Mouse (Mus musculus) T-helper 17 cell (primary cell): ENCODE data around the gene 6820408C15Rik.
"Not testable (repeated sequence)": the region's sequence is repeated elsewhere in the genome, so short reads cannot be mapped to it uniquely, and the experiment has no call there.

ENCODE experiments used
- in situ Hi-C, 2 experiments: fragments of 300-600 bp; cut with MboI, MseI; formaldehyde crosslinking; loops; 1 replicate in 1 of 2; 2 replicates in 1 of 2; pipeline ENCODE4 v1.15.1; 2025; ENCODE audit warnings: high pct_unique_total_duplicates in 2 of 2

Gene 6820408C15Rik

DNA sequence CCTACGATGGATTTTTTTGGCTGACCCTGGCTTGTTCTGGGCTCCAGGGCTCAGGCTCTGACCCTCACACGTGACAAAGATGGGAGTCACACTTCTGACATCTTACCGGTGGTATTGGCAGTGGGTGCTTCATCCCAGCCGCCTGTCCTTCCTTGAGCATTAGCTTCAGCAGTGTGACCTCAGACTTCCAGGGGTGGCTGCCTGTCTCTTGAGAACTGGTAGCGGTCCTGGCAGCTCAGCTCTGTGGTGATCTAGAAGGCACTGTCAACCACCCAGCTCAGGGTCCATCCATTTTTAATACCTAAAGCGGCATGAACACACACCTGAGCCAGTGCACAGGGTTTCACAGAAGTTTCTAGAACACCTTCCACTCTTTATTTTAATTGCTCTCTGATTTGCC, 5.6 kb upstream of the 6820408C15Rik start:
- in situ Hi-C loops, result loop anchor here in 1 of 2 experiments (10.0 kb wide), 1 partner anchor 1385 kb away; no protein-coding TSS in a partner anchor

DNA sequence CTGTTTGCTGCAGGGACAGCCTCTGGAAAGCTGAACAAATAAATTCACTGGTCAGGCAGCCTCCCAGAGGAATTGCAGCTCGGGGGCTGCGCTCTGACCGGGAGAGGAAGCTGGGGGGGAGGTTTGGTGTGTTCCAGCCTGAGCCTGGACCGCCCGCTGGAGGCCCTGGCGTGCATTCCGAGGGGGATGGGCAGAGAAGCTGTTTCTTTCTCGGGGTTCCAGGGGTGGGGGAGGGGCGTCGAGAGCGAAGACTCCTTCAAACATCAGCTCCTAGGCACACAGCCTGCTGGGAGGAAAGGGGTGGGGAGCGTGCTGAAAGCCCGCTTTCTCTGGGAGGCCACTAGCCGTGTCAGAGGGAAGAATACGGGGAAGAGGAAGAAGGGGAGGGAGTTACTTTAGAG, 4.4 kb upstream of the 6820408C15Rik start:
- in situ Hi-C loops, result loop anchor here in 1 of 2 experiments (10.0 kb wide), 1 partner anchor 1386 kb away; no protein-coding TSS in a partner anchor

DNA sequence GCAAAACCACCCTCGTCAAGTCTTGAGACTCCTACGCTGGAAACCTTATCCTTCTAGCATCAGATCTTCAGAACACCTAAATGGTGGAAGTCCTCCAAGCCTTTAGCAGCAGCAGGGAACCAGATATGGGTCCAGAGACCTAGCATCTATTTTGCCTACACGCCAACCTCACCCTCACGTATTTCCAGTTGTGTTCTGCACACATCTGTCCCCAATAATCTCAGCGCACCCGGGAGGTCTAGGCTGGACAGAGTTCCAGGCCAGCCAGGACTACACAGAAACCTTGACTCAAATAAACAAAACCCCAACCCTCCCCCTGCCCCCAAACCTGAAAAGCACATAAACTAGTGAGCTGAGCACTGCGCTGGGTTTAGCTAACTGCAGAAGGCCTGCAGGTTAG, 3.9 kb upstream of the 6820408C15Rik start:
- in situ Hi-C loops, result loop anchor here in 1 of 2 experiments (10.0 kb wide), 1 partner anchor 1387 kb away; no protein-coding TSS in a partner anchor

DNA sequence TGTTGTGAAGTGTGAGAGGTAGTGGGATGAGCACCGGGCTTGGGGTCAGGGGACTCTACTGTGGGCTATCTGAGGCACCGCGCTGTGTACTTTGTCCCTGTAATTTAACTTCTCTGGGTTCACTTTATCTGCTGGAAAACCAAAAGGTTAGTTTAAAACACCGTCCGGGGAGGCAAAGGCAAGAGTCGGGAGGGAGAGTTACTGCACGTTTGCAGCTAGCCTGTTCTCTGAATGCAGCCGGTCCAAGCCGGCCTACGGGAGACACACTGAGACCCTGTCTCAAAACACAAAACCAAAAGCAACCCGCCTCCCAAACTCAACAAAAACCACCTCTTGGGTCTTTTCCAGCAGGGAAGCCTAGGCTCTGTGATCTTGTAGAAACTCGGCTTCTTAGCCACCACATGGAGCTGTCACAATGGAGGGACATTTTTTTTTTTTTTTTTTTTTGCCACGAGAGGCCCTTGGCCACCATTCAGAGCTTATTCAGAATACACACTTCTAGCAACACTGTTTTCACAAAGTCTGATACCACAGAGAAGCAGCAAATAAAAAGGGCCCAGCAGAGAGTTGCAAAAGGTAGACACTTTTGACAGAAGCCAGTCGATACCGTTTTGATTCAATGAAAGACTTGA, 2.7 kb upstream of the 6820408C15Rik start:
- in situ Hi-C loops, result loop anchor here in 1 of 2 experiments (10.0 kb wide), 1 partner anchor 1388 kb away; no protein-coding TSS in a partner anchor

DNA sequence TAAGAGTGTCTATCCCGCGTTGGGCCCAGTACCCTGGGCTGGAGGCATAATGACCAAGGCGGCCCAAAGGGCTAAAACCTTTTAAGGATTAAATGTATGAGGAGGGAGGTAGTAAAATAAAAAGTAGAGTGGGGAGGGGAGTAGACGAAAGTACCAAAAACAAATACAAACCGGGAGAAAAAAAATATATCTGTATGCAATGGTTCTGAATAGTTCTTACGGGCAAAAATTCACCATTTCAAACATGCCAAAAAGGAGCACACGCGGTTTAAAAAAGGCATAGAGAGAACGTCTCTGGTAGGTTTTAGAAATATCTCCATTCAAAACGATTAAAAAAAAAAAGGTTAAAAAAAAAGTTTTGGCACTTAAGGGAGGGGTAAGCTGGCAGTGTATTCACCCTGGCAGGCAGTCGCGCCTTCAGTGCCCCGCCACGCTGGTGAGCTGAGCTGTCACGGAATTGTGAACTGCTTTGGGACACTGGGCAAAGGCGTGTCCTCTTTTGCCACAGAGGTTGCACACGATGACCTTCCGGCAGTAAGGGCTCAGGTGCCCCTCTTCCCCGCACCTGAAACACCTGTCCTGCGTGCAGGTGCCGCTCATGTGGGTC, 2.1 kb upstream of the 6820408C15Rik start:
- in situ Hi-C loops, result loop anchor here in 1 of 2 experiments (10.0 kb wide), 1 partner anchor 1388 kb away; no protein-coding TSS in a partner anchor

DNA sequence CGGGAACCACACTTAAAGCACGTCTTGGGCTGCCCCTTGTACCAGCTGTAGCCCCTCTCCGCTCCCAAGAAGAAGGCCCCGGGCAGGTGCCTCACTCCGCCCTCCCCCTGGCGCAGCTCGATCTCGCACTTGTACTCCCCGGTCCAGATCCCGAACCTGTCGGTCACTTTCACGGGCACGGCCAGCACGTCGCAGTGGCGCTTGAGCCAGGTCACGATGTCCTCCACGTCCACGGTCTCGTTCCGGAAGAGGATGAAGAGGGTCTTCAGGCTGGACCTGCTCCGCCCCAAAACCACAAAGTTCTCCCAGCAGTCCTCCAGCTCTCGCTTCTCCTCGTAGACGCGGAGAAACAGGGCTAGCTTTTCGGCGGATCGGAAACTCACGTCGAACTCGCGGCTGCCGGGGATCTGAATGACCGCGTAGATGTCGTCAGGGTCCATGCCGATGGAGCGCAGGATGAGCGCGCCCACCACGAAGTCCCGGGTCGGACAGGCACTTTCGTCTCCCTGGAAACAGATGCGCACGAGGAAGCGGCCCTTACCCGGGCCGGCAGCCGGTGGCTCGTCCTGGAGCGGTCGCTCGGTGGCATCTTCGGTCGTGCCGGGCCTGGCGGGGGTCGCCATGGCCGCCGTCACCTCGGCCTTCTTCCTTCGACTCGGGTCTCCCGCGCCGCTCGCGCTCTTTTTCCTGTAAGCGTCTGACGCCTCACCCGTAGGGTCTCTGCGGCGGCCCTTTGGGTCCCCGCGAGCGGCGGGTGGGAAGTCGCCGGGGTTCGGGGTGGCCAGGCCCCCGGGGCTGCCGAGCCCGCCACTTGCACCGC, 1.4 kb upstream of the 6820408C15Rik start:
- in situ Hi-C loops, result loop anchor here in 1 of 2 experiments (10.0 kb wide), 1 partner anchor 1389 kb away; no protein-coding TSS in a partner anchor

DNA sequence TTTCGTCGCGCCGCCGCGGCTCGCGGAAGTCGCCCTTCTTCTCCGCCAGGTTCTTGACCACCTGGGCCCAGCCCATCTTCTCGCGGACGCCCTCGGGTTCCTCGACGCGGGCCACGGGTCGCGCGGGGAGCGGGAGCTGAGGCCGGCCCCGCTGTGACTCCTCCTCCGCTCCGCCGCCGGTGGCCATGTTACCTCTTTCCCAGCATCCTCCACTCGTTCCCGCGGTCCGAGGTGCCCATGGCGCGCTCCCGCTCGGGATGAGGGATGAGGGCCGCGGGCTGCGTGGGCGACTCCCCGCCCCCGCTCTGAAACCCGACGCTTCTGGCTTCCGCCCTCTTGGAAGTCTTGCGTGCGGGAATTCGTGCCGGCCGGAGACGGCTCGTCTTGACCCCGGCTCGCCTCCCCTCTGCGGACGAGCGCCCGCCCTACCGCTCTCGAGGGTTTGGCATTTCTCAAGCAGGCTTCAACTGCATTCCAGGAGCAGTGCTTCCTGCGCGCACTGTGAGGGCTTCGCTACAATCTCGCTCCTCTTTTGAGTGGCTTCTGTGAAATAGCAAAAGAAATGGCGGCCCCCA, 709 bp upstream of the 6820408C15Rik start, which contains the start of gene Zcchc3:
Gene Zcchc3, minus strand, starts transcription at position 437 of the 575 bp plus-strand sequence.
- in situ Hi-C loops, result loop anchor here in 1 of 2 experiments (10.0 kb wide), 1 partner anchor 1390 kb away; no protein-coding TSS in a partner anchor

DNA sequence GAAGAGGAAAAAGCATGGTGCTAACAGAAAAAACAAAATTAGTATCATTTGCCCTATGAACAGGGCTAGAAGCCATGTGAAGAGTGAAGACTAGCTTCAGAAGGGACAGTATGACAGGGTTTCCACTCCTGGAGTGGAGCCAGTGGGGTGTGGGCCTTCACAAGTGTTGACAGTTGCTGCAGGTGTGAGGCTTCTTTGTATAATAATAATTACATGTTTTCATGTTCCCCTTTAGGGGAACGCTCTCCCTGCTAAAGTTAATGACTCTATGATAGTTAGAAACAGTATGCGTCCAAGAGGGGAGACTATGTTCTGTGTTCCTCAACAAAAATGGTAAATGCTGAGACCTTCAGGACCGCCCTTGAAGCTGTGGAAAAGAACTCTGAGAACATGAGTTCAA, 399 bp downstream of the 6820408C15Rik start:
- in situ Hi-C loops, result loop anchor here in 1 of 2 experiments (10.0 kb wide), 1 partner anchor 1391 kb away; no protein-coding TSS in a partner anchor

DNA sequence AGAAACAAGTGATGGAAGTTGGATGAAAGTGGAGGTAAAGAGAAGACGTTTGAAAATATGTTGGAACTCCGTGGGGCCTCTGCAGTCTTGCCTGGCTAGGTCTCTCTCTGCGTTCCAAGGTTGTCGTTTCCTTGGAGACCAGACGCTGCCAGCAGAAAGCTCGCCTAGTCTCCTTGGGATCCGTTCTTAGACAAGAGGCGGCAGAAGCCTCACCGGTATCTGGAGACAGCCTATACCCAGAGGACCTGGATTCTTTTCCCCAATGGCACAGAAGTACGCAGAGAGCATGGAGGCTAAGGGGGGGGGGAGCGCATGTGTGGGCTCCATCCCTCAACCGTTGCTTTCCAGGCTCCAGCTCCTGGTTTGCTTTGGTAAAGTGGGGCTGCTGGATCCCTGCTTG, 12.1 kb downstream of the 6820408C15Rik start:
- in situ Hi-C loops, result no loop called here

DNA sequence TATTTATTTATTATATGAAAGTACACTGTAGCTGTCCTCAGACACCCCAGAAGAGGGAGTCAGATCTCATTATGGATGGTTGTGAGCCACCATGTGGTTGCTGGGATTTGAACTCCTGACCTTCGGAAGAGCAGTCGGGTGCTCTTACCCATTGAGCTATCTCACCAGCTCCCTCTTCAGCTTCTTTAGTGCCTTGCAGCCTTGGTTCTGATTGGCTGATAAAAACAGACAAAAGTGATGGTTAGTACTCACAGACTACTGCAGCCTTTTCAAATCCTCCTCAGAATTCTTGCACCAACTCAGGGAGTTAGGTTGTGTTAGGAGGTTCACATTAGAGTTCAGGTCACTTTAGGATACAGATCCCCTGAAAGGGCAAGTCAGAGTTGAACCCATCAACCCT, 13.1 kb downstream of the 6820408C15Rik start:
- in situ Hi-C loops, result not testable (repeated sequence)

DNA sequence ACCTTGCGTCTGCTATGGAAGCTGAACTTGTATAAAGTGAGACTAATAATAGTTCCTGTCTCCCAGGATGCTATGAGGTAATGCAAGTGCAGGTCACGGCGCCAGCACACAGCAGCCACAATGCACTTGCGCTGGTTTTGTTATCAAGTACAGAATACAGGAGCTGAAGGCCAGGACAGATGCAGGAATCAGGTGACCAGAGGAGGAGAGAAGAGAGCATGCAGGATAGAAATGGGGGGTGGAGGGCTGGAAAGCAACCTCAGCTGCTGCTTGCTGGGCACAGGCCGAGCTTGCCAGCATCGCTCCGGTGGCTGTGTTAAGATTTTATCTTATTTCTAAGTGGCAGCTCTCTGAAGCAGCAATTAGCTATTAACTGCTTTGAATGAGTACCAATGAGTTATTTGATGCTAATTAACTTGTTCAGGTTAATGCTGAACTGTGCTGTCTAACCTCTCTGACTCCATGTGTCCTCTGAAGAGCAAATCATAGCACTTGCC, 21.1 kb downstream of the 6820408C15Rik start:
- in situ Hi-C loops, result no loop called here

DNA sequence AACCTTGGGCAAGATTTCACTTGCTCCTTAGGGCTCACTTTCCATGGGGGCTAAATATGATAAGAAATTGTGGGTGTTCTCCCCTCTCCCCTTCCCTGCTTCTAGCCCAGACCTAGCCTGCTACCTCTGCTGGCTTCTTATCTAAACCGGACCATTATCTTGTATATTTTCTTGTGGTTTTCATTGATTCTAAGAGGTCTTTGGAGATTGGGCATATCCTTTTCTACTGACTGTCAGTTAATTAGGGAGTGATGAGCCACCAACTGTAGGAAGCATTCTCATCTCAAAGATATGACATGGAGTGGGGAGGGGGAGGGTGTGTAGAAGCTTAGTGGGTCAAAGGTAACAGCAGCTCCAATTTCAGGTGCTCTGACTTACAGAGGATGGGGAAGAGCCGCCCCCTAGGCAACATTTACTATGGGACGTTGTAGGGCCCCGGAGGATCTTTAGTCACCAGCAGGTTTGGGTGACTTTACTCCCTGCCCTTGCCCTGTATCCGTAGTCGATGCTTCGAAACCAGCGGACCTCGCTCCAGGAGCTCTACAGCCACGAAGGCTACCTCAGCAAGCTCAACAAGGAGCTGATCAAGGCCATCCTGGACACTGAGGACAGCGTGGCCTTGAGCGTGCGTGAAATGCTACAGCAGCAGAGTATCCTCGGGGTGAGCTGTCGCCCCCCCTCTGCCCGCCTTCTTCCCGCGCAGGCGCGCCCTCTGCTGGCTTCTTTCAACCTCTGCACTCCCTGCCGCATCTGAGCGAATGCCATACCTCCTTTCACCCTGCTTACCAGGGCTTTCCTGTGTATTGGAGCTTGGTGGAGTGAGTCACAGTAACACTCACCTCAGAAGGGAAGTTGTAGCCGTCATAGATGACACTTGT, 21.8 kb downstream of the 6820408C15Rik start:
- in situ Hi-C loops, result no loop called here

DNA sequence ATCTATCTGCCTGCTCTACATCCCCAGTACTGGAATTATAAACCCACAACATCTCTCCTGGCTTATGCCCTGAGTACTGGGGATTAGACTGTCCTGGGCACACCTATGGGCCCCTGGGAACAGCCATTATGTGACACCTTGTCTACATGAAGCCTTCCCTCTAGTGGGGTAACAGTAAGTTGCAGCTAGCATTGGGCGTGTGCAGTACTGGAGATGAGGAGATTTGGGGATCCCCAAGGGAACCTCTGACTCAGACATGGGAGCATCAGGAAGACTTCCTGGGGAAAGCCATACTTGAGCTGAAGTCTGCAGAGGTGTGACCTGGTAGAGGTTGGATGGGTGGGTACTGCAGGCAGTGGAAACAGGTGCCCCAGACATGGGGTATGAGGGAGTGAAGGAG, 23.6 kb downstream of the 6820408C15Rik start:
- in situ Hi-C loops, result no loop called here

DNA sequence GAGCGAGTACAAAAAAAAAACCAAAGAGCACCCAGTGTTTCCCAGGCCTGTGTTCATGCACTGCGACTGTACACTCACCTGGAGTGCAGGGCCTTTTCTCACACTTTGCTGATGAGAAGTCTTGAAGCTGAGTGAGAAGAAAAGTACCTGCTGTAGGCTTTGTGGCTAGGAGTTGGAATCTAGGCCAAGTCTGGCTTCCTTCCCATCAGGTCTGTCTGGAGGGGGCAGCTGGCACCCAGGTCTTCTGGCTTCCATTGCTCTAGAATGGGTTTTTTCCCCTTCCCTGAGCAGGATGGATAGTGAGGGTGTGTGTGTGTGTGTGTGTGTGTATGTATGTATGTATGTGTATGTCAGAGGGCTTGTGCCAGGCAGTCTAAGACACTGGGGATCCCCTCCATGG, 24.4 kb downstream of the 6820408C15Rik start:
- in situ Hi-C loops, result no loop called here

DNA sequence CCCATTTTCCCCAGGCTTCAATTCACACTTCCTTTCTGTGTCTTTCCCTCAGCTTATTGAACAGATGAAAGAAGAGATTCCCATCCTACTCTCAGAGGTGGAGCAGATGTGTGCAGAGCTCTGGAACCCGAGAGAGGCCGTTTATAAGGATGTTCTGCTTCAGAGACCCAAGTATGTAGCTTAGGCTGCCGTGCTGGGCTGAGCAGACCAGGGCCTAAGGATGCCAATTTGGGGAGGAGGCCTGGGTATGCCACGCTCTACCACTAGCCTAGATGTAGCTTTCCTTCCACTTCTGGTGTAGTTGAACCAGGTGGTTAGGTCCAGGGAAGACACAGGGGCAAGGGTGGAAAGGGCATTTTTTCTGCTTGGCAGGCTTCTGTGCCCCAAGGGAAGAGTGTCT, 26.9 kb downstream of the 6820408C15Rik start:
- in situ Hi-C loops, result no loop called here

DNA sequence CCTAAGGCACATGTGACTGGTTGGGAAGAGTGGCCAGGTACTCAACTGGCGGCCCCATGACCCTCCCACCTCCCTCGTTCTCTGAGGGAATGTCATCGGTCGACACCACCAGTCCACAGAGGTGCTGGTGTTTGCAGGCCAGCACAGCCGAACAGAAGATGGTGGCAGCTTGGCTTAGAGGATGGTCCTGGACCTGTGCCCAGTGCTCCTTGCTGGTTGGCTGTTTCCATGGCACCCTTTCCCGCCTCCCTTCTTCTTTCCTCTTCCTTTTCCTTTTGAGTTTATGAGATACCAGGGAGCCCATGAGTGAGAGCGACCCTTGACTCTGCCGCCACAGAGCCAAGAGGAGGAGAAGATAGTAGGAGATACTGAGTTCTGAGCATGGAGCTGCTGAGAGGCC, 27.9 kb downstream of the 6820408C15Rik start:
- in situ Hi-C loops, result no loop called here

DNA sequence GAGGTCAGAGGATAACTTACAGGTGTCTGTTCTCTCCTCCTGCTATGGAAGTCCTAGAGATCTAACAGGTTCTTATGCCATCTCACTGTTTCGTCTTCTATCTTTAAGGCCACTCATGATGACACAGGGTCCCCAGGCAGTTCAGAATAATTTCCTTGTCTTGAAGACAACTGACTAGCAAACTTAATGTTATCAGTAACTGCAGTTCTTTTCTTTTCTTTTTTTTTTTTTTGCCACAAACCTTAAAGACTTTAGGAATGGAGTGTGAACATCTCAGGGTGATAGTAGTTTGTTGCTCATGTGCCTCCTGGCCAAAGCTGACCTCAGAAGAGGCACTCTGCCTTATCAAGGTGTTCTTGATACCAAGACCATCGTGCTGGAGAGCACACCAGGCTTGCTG, 31.3 kb downstream of the 6820408C15Rik start:
- in situ Hi-C loops, result loop anchor here in 1 of 2 experiments (5.0 kb wide), 1 partner anchor 54 kb away; no protein-coding TSS in a partner anchor

DNA sequence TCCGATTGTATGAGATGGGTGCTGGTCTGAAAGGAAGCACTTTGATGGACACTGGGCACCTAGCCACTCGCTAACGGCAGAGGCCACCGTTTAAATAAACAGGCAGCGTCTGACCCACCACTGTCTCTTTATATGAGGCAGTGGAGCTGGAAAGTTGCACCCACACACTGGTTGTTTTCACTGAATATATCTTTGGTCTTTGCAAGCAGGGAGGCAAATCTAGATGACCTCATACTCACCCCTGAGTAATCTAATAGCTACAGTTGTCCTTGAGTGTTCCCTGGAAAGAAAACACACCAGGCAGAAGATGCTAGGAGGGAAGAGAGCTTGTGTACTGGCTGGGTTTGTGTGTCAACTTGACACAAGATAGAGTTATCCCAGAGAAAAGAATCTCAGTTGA, 32.1 kb downstream of the 6820408C15Rik start:
- in situ Hi-C loops, result loop anchor here in 1 of 2 experiments (5.0 kb wide), 1 partner anchor 55 kb away; no protein-coding TSS in a partner anchor

DNA sequence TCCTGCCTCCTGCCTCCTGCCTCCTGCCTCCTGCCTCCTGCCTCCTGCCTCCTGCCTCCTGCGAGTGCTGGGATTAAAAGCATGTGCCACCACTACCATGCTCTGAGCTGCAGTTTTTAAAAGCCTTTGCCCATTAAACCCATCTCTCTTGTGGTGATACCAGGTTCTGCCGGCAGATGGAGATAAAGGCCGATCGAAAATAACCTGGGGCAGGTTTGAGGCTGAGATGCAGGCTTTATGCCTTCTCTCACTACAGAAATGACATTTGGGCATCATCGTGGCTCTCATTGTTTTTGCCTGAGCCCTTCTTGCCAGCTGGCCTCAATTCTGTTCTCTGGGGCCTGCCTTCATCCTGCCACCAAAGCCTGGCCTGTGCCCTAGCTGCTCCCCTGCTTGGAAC, 34.9 kb downstream of the 6820408C15Rik start:
- in situ Hi-C loops, result no loop called here
